Mouse (Mus musculus) ES-Bruce4 (cell line): Measurements from ENCODE around the gene Nrm. TPM values are rescaled to one million over a fixed set of nuclear protein-coding genes. Genes with fewer than 3 reads are reported as not detected.
A peak's percentile ranks its signal among the peaks of the same experiment; 100 is the strongest.

Experiments used
- H3K27ac ChIP-seq: 2 replicates; pipeline ENCODE4 v1.5.1; 2012; ENCODE audit warnings: low read length, inconsistent platforms; ENCODE audit not compliant: insufficient read depth
- H3K27me3 ChIP-seq: 2 replicates; pipeline ENCODE4 v1.6.1; 2012; ENCODE audit warnings: mild to moderate bottlenecking, low read length, inconsistent platforms; ENCODE audit not compliant: control insufficient read depth, poor library complexity, insufficient read depth, severe bottlenecking
- H3K36me3 ChIP-seq: 2 replicates; pipeline ENCODE4 v1.6.1; 2012; ENCODE audit warnings: inconsistent platforms, mild to moderate bottlenecking, low read length, moderate library complexity; ENCODE audit not compliant: control insufficient read depth, poor library complexity, insufficient read depth, severe bottlenecking
- H3K4me1 ChIP-seq: one replicate; pipeline ENCODE4 v1.8.1; 2011; ENCODE audit warnings: low read length; ENCODE audit not compliant: control insufficient read depth, insufficient read depth
- H3K4me3 ChIP-seq: 2 replicates; pipeline ENCODE4 v1.5.1; 2011; ENCODE audit warnings: low read depth, mild to moderate bottlenecking, low read length
- H3K9ac ChIP-seq: 2 replicates; pipeline ENCODE4 v1.6.1; 2012; ENCODE audit warnings: low read depth, mild to moderate bottlenecking, inconsistent platforms; ENCODE audit not compliant: poor library complexity, severe bottlenecking
- H3K9me3 ChIP-seq: replicated peaks from 2 replicates; pipeline ENCODE4 v1.6.1; 2012; ENCODE audit warnings: mild to moderate bottlenecking, low read length, inconsistent platforms; ENCODE audit not compliant: control insufficient read depth, poor library complexity, insufficient read depth, severe bottlenecking
- CTCF ChIP-seq: IDR thresholded peaks from one replicate; pipeline ENCODE4 v1.8.1; 2011; ENCODE audit warnings: low read depth, low read length
- EP300 ChIP-seq: IDR thresholded peaks from 2 replicates; pipeline ENCODE4 v1.6.1; 2011; ENCODE audit warnings: low read depth, low read length; ENCODE audit not compliant: insufficient read depth
- POLR2A ChIP-seq: IDR thresholded peaks from one replicate; pipeline ENCODE4 v1.8.1; 2011; ENCODE audit warnings: low read length; ENCODE audit not compliant: insufficient read depth
- polyA plus RNA-seq: library from polyadenylated mRNA; stranded (reverse); fragments of >200 nt; gene quantifications from 2 replicates; pipeline ENCODE4 v1.2.4, GENCODE M21; 2011; ENCODE audit warnings: low read depth; ENCODE audit not compliant: missing spikeins, insufficient read depth, insufficient read length

The Nrm gene
- polyA plus RNA-seq, 1 experiment: 32.9 TPM

DNA sequence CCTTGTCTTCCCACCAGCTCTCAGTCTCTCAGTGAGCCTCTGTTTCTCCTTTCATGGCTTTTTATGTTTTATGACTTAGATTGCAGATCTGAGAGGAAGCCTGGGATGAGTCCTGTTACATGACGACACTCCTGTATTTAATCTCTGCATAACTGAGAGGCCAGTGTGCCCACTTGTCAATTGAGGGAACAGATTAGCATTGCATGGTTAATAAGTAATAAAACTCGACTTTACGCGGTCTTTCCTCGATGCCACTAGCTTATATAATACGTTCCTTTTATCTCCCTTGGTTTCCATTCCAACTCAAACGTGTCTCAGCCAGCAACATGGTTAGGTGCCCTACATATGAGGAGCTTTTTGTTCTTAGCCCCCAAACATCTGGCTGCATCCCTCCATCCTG, 45.3 kb upstream of the Nrm start:
- H3K4me3 ChIP-seq: no peak overlapping the region
- no peak overlapping the region for H3K27ac ChIP-seq
- peaks cover 14% of the 10 kb centered on the region for H3K4me1 ChIP-seq
- H3K27me3 ChIP-seq: no peaks in the 10 kb centered on the region
- no peak for TF ChIP-seq CTCF
- no peak for TF ChIP-seq EP300
- TF ChIP-seq POLR2A: no peak
- H3K36me3 ChIP-seq: no peaks in the 10 kb centered on the region
- no peaks in the 10 kb centered on the region for H3K9me3 ChIP-seq
- H3K9ac ChIP-seq: no peak overlapping the region

DNA sequence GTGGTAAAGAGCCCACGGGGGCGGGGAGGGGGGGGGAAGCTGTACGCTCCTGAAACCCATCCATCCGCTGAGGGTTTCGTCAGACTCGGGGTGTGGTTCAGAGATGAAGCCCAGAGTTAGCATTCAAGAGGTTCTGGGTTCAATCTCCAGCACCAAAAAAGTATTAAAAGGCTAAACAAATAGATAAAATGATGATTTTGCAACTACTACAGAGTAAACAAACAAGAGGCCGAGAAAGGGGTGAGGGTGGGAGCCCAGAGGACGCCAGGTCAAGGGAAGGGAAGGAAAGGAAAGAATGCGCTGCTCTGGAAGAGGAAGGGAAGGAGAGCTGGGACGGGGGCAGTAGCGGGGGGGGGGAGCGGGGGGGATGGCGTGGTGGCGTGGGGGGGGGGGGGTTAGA, 44.4 kb upstream of the Nrm start:
- no peak overlapping the region for H3K27ac ChIP-seq
- TF ChIP-seq POLR2A (no peak), EP300 (no peak), CTCF (no peak)

DNA sequence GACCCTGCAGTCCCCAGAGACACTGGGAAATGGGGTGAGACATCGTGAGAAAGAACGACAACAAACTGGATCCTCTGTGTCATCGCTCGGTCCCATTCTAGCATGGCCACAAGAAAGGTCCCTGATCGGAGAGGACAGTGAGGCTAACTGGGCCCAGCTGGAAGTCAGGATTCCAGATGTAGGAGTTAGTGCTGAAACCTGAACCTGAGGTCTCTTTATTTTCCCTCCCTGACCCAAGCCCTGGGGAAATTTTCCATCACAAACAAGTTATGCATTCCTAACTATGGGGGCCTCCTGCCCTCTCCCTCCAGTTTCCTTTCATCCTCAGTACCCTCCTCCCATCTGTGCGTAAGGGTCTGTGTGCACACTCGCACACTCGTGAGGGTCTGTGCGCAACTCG, 43.9 kb upstream of the Nrm start:
- no peaks in the 10 kb centered on the region for H3K36me3 ChIP-seq
- H3K4me1 ChIP-seq: peaks cover 14% of the 10 kb centered on the region
- 0 out of 2 replicates have a peak overlapping the region, but pooled peaks have one; percentile 6 for H3K4me3 ChIP-seq
- TF ChIP-seq POLR2A: no peak
- no peak for TF ChIP-seq CTCF
- TF ChIP-seq EP300: no peak
- H3K9me3 ChIP-seq: no peaks in the 10 kb centered on the region
- H3K27ac ChIP-seq: no peak overlapping the region
- no peaks in the 10 kb centered on the region for H3K27me3 ChIP-seq
- H3K9ac ChIP-seq: no peak overlapping the region

More for the DNA sequence above, 44.4 kb upstream of the Nrm start:
- H3K27me3 ChIP-seq: no peaks in the 10 kb centered on the region
- H3K36me3 ChIP-seq: no peaks in the 10 kb centered on the region
- H3K9ac ChIP-seq: no peak overlapping the region
- H3K9me3 ChIP-seq: no peaks in the 10 kb centered on the region
- H3K4me1 ChIP-seq: peaks cover 14% of the 10 kb centered on the region
- no peak overlapping the region for H3K4me3 ChIP-seq

DNA sequence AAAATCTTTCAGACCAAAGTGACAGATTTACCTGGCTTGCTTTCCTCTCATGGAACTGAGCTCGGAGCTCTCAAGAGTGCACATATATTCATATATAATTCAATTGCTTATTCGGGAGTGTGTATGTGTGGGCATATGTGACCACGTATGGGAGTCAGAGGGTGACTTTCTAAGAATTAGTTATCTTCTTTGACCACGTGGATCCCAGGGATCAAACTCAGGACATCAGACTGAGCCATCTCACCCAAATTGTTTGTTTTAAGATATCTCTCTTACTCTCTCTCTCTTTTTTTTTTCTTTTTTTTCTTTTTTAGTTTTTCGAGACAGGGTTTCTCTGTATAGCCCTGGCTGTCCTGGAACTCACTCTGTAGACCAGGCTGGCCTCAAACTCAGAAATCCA, 41.0 kb upstream of the Nrm start:
- Histone ChIP-seq H3K4me1 (peaks cover 3% of the 10 kb centered on the region), H3K4me3 (no peak overlapping the region), H3K27ac (no peak overlapping the region), H3K9ac (no peak overlapping the region), H3K36me3 (no peaks in the 10 kb centered on the region), H3K27me3 (no peaks in the 10 kb centered on the region), H3K9me3 (no peaks in the 10 kb centered on the region)
- TF ChIP-seq CTCF (no peak), EP300 (no peak)

DNA sequence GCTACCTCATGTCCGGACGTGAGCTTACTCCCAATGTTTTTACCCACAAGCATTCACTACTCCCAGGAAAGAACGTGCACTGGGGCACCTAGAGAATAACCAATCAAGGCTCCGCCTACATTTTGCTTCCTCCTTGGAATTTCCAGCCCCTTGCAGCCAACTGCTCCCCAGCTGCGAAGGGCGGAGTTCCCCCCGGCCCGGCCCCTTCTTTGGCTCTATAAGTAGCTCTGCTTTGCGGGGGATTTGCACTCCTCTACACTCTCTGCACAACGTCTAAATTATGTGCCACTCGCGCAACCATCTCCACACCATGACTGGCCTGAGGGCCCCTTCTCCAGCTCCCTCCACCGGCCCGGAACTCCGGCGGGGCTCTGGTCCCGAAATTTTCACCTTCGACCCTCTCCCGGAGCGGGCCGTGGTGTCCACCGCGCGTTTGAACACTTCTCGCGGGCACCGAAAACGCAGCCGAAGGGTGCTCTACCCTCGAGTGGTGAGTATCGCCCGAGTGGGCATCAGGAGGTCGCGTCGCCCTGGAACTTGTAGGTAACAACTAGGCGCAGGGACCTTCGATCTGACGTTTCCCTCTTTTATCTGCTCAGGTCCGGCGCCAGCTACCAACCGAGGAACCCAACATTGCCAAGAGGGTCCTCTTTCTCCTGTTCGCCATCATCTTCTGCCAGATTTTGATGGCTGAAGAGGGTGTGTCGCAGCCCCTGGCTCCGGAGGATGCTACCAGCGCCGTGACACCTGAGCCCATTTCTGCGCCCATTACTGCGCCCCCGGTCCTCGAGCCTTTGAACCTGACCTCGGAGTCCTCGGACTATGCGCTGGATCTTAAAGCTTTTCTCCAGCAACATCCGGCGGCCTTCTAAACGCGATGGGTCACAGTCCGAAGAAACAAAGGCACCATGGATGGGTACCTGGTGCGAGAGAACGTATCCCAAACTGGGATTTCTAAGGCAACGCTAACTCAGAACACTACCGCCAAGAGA, 39.4 kb upstream of the Nrm start, which contains the start of gene Ier3:
TSS of gene Ier3 (plus strand) at position 246 of the 992 bp plus-strand sequence.
- no peaks in the 10 kb centered on the region for H3K27me3 ChIP-seq
- H3K27ac ChIP-seq: peak within 1 kb of the TSS; percentile 2; the same call in 1 of the 2 replicates
- no peaks in the 10 kb centered on the region for H3K36me3 ChIP-seq
- H3K9ac ChIP-seq: peak within 1 kb of the TSS; percentile 77
- peaks cover 3% of the 10 kb centered on the region for H3K4me1 ChIP-seq
- H3K9me3 ChIP-seq: no peaks in the 10 kb centered on the region
- TF ChIP-seq POLR2A (peak; percentile 91), EP300 (0 out of 2 replicates have a peak, but pooled peaks have one; percentile 46), CTCF (no peak)
- H3K4me3 ChIP-seq: peak within 1 kb of the TSS; percentile 83

DNA sequence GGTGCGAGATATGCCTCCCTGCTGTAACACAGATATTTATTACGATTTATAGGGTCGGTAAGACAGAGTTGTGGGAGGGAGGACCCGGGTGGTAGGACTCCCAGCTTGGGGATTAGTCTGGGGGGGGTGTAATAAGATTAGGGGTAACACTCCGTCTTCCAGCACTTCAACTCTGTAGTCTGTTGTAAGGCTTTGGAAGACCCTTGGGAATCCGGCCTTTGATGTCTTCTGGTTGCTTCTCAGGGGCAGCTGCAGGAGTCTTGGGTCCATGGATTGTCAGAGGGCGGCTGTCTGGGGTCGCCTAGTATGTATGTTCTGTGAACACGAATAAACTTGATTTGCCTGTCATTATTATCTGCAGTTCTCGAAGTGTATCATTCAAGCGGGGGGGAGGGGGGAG, 38.6 kb upstream of the Nrm start:
- H3K36me3 ChIP-seq: no peaks in the 10 kb centered on the region; the same call in 1 of the 2 replicates
- H3K4me3 ChIP-seq: peak overlapping the region; percentile 83
- no peak overlapping the region for H3K27ac ChIP-seq
- peaks cover 2% of the 10 kb centered on the region for H3K4me1 ChIP-seq
- peak overlapping the region; percentile 77 for H3K9ac ChIP-seq
- no peaks in the 10 kb centered on the region for H3K27me3 ChIP-seq
- TF ChIP-seq CTCF (no peak), POLR2A (no peak), EP300 (no peak)
- H3K9me3 ChIP-seq: no peaks in the 10 kb centered on the region
